Mouse (Mus musculus) forebrain, embryonic 14.5 days (tissue): ENCODE results near the gene Specc1l. TPM values are rescaled to one million over a fixed set of nuclear protein-coding genes. Genes with fewer than 3 reads are reported as not detected.

Source experiments
- ATAC-seq: fragments of 200-750 bp; cut with Nextera tagmentation; 2 replicates; pipeline ENCODE4 v1.8.0; 2017; ENCODE audit warnings: mild to moderate bottlenecking, moderate library complexity
- DNase-seq: peaks from one replicate; pipeline ENCODE4 v3.0.0-alpha.2; 2015; ENCODE audit warnings: low spot score
- H3K27ac ChIP-seq: fragments of 300-500 bp; sonication (generic); 2 replicates; pipeline ENCODE4 v1.5.1; 2014; ENCODE audit warnings: low read depth, mild to moderate bottlenecking, control low read depth, low read length, moderate library complexity
- H3K27me3 ChIP-seq: fragments of 300-500 bp; sonication (generic); replicated peaks from 2 replicates; pipeline ENCODE4 v1.6.1; 2014; ENCODE audit warnings: low read length, control low read depth, mixed read lengths; ENCODE audit not compliant: control insufficient read depth, insufficient read depth
- H3K36me3 ChIP-seq: fragments of 300-500 bp; sonication (generic); 2 replicates; pipeline ENCODE4 v1.6.1; 2014; ENCODE audit warnings: low read length, control low read depth; ENCODE audit not compliant: control insufficient read depth, insufficient read depth
- H3K4me1 ChIP-seq: fragments of 300-500 bp; sonication (generic); 2 replicates; pipeline ENCODE4 v1.6.1; 2014; ENCODE audit warnings: antibody characterized with exemption, low read length, control low read depth; ENCODE audit not compliant: control insufficient read depth, insufficient read depth
- H3K4me2 ChIP-seq: fragments of 300-500 bp; sonication (generic); 2 replicates; pipeline ENCODE4 v1.6.1; 2014; ENCODE audit warnings: mild to moderate bottlenecking, control low read depth, low read length
- H3K4me3 ChIP-seq: fragments of 300-500 bp; sonication (generic); 2 replicates; pipeline ENCODE4 v1.5.1; 2014; ENCODE audit warnings: low read depth, low read length, control low read depth
- H3K9ac ChIP-seq: fragments of 300-500 bp; sonication (generic); 2 replicates; pipeline ENCODE4 v1.6.1; 2014; ENCODE audit warnings: mild to moderate bottlenecking, low read length, control low read depth, moderate library complexity
- H3K9me3 ChIP-seq: fragments of 300-500 bp; sonication (generic); replicated peaks from 2 replicates; pipeline ENCODE4 v1.6.1; 2016; ENCODE audit warnings: low read length, control low read depth, mixed read lengths; ENCODE audit not compliant: control insufficient read depth
- WGBS: fragments of 180-500 bp; shearing (Covaris S2); extraction: QIAGEN DNeasy Blood & Tissue Kit; methylation state at CpG from one replicate; pipeline ENCODE4 v1.1.7; 2014; 5-methylcytosine and 5-hydroxymethylcytosine counted together
- polyA plus RNA-seq: library from polyadenylated mRNA; unstranded; fragments of >200 nt; fragmentation: Nextera tagmentation; extraction: Ambion mirVana; gene quantifications from 2 replicates; pipeline ENCODE4 v1.2.1, GENCODE M21; 2014

Gene Specc1l
- polyA plus RNA-seq: 24.3 and 29.6 TPM in 2 replicates

DNA sequence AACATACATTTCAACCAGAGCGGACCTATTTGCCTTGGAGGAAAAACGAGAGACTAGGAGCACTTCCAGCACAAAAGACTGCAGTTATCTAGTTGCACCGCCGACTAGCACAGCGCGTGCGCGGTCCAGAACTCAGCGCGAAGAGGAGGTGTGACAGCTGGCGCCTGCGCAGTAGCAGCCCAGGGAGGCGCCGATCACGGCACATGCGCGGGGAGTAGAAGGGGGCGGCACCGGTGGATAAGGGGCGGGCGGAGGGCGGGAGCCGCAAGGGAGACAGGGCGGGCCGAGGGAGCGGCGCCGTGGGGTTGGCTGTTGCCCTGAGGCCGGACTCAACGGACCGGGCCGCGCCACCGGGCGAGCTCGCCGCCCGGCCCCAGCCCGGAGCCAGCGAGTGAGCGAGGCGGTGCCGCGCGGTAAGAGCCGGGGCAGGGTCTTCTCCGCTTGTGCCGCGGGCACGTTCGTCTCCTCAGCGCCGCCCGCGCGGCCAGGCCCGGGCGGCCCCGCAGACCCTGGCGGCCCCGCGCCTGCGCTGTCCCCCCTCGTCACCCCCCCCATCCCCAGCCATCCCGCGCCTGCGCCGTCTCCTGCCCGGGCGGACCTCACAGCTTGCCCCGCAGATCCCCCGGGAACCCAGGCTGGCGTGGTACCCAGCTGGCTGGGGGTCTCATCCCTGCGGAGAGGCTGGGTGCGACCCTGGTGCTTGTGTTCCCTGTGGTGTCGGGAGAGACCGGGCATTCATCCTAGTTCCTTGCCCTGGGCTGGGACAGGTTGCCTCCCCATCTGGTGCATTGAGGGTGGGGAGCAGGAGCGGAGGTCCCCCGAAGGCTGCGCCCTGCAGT, at the start of gene Specc1l:
Gene Specc1l, plus strand, starts transcription at position 267 of the 839 bp plus-strand sequence.
- no peaks in the 10 kb centered on the region for H3K9me3 ChIP-seq
- H3K4me2 ChIP-seq: peak within 1 kb of the TSS; percentile 76
- H3K27ac ChIP-seq: peak within 1 kb of the TSS; percentile 99
- H3K27me3 ChIP-seq: no peaks in the 10 kb centered on the region
- H3K4me3 ChIP-seq: peak within 1 kb of the TSS; percentile 77
- H3K4me1 ChIP-seq: peaks cover 12% of the 10 kb centered on the region
- H3K9ac ChIP-seq: peak within 1 kb of the TSS; percentile 94
- DNase-seq: peak; percentile 98
- under 1% methylated on average over 47 of the region's 80 CpGs for WGBS
- no peaks in the 10 kb centered on the region for H3K36me3 ChIP-seq
- ATAC-seq: peak; percentile 98

DNA sequence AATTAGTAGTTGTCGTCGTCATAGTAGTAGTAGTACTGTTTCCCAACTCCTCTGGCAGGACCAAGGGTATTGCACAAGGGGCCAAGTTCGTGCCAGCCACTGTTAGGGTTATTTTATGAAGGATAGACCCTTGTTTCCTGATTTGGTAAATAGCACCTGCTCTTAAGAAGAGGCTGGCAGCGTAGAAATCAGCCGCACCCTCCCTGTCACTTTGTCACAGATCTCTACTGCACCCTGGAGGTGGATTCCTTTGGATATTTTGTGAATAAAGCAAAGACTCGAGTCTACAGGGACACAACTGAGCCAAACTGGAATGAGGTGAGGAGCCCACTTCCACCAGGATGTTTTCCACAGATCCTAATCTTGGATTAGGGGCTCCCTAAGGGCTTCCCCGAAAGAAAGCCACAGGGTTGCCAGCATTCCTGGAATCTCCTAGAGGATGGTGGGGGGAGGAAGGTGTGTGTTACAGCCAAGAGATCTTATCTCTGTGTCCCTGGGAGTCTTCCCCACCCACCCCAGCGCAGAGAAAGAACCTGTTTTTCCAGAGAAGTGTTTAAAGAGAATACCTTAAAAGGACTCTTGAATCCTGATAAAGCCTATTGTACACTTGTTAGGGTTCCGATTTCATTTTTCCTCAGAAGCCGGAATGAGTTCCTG, 45.9 kb upstream of the Specc1l start:
- Histone ChIP-seq H3K4me2 (no peak overlapping the region), H3K9ac (no peak overlapping the region), H3K36me3 (peaks cover 81% of the 10 kb centered on the region), H3K27me3 (no peaks in the 10 kb centered on the region), H3K4me1 (no peaks in the 10 kb centered on the region), H3K4me3 (no peak overlapping the region), H3K27ac (no peak overlapping the region), H3K9me3 (no peaks in the 10 kb centered on the region)
- no peak for DNase-seq
- no peak for ATAC-seq
- 83% methylated on average over 10 of the region's 10 CpGs for WGBS

DNA sequence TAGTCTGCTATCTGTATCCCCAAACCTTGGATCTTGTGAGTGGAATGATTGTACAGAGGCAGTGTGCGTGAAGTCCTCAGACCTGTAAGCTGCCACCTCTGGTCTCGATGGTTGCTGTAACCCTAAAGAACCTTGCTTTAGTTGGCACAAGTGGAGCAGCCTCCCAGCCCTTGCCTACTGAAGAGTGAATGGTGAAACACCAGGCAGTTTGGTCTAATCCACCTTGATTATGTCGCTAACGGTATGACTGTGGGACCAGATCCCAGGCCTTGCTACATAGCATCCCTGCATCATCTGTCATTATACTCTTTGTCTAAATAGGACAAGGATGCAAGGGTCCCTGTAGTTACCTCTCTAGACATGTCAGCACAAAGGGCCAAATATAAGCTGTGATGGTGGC, 45.3 kb upstream of the Specc1l start:
- Histone ChIP-seq H3K27me3 (no peaks in the 10 kb centered on the region), H3K9ac (no peak overlapping the region), H3K27ac (no peak overlapping the region), H3K4me2 (no peak overlapping the region), H3K4me1 (no peaks in the 10 kb centered on the region), H3K4me3 (no peak overlapping the region), H3K36me3 (peaks cover 83% of the 10 kb centered on the region), H3K9me3 (no peaks in the 10 kb centered on the region)
- ATAC-seq (no peak), DNase-seq (no peak)
- WGBS: 98% methylated on average over 4 of the region's 4 CpGs

DNA sequence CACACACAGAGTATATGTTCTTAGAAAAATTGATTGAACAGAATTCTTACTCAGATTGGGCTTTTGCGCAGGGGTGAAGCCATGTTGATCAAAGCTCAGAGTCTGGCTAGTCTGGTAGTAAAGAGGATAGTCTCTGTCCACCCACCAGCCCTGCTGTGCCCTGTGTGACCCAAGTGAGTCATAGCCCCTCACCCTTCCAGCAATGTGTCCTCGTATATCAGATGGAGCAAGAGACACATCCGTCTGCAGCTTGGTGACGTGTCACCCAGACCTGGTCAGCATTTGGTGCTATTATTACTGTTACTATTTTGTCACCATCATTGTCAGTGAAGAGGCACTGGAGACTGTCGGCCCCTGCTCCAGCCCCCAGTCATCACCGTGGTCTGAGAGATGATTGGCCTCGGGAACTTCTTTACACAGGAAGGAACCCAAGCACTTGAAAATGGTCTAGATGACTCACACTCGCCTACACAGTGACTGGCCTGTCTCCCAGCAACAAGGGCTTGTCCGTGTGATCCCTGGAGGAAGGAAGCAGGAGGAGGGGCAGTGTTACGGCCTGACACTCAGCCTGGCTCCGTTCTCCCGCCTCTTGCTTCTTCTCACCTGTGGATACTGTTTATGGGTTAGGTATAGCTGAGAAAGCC, 41.5 kb upstream of the Specc1l start:
- no peak overlapping the region for H3K4me2 ChIP-seq
- no peak overlapping the region for H3K9ac ChIP-seq
- H3K36me3 ChIP-seq: peaks cover 77% of the 10 kb centered on the region
- DNase-seq: no peak
- H3K4me1 ChIP-seq: no peaks in the 10 kb centered on the region
- no peaks in the 10 kb centered on the region for H3K27me3 ChIP-seq
- no peak overlapping the region for H3K27ac ChIP-seq
- no peaks in the 10 kb centered on the region for H3K9me3 ChIP-seq
- WGBS: 88% methylated on average over 12 of the region's 12 CpGs
- ATAC-seq: no peak
- no peak overlapping the region for H3K4me3 ChIP-seq

DNA sequence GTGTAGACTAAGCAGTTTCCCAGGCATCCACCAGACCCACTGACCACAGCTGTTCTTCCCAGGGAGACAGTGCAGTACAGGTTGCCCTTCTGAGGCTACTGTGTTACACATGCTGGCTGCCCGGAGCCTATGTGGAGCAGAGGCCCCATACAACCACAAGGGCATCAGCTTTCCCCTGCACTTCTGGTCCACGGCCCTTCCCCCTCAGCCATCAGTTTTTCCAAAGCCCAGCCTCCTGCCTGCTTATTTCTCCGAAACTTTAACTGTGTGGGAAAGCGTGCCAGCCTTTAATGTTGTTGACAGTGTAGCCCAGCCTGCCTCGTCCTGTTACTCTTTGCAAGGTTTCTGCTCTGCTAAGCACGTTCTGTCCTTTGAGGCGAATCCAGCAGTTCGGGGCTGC, 38.8 kb upstream of the Specc1l start:
- Histone ChIP-seq H3K9me3 (no peaks in the 10 kb centered on the region), H3K27me3 (no peaks in the 10 kb centered on the region), H3K27ac (no peak overlapping the region), H3K4me1 (no peaks in the 10 kb centered on the region), H3K4me2 (no peak overlapping the region), H3K9ac (no peak overlapping the region), H3K4me3 (no peak overlapping the region), H3K36me3 (peaks cover 83% of the 10 kb centered on the region)
- 80% methylated on average over 8 of the region's 8 CpGs for WGBS
- DNase-seq (no peak), ATAC-seq (no peak)

DNA sequence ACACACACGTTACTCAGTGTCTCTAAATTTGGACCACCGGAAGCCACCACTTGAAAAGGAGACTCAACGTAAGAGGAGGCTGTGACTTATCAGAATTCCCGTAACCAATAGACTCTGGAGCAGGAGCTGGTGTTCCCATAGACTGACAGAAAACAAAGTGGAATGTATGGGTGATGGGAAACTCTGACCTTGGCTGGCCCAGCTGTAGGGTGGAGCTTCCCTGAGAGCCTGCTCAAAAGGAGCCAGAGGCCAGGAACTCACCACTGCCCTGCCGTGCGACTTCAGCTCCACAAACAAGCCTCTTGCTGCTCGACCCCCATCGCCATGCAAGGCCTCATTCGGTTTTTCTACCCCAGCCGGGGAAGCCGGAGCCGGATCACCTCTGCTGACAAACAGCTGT, 38.2 kb upstream of the Specc1l start:
- Histone ChIP-seq H3K4me3 (no peak overlapping the region), H3K9ac (no peak overlapping the region), H3K27me3 (no peaks in the 10 kb centered on the region), H3K4me1 (no peaks in the 10 kb centered on the region), H3K36me3 (peaks cover 83% of the 10 kb centered on the region), H3K27ac (no peak overlapping the region), H3K9me3 (no peaks in the 10 kb centered on the region), H3K4me2 (no peak overlapping the region)
- DNase-seq (no peak), ATAC-seq (no peak)
- 92% methylated on average over 12 of the region's 12 CpGs for WGBS

DNA sequence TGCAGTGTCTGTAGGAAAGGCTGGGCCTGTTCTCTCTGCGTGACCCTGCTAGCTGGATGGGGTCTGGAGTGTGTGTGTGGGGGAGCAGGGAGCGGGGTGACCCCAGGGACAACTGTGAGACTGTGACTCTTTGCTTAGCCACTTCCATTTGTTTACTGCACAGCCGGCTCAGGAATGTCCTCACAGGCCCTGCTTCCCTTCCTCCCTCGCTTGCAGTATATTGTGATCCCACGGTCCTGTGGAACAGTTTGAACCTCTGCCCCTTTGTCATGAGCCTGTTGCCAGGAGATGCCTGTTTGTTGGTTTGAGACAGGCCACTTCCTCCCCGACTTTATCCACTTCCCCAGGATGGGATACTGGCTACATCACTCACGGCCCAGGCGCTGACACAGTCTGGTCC, 35.4 kb upstream of the Specc1l start:
- WGBS: 88% methylated on average over 8 of the region's 8 CpGs
- DNase-seq: no peak
- no peaks in the 10 kb centered on the region for H3K4me1 ChIP-seq
- no peaks in the 10 kb centered on the region for H3K27me3 ChIP-seq
- ATAC-seq: no peak
- no peak overlapping the region for H3K9ac ChIP-seq
- no peak overlapping the region for H3K27ac ChIP-seq
- no peaks in the 10 kb centered on the region for H3K9me3 ChIP-seq
- H3K4me3 ChIP-seq: no peak overlapping the region
- peaks cover 84% of the 10 kb centered on the region for H3K36me3 ChIP-seq
- H3K4me2 ChIP-seq: no peak overlapping the region

DNA sequence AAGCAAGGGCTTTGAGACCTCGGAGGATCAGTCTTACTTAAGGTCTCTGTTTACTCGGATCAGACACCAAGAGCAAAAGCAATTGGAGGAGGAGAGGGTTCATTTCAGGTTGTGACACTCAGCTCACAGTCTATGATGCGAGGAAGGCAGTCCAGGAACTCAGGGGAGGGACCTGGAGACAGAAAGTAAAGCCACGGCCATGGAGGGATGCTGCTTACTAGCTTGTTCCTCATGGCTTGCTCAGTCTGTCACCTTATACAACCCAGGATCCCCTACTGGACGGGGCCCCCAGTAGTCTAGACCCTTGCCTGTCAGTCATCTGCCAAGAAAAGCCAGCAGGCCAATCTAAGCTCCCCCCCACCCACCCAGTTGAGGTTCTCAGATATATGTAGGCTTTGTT, 33.0 kb upstream of the Specc1l start:
- no peak overlapping the region for H3K27ac ChIP-seq
- ATAC-seq (no peak), DNase-seq (no peak)
- H3K4me3 ChIP-seq: no peak overlapping the region
- H3K27me3 ChIP-seq: no peaks in the 10 kb centered on the region
- H3K4me1 ChIP-seq: no peaks in the 10 kb centered on the region
- H3K9me3 ChIP-seq: no peaks in the 10 kb centered on the region
- no peak overlapping the region for H3K9ac ChIP-seq
- 90% methylated on average over 5 of the region's 5 CpGs for WGBS
- no peak overlapping the region for H3K4me2 ChIP-seq
- H3K36me3 ChIP-seq: peaks cover 88% of the 10 kb centered on the region
